Mouse (Mus musculus) bone marrow macrophage, adult 2 months (primary cell): Measurements from ENCODE around the gene Ctcfl.

Experiments used
- CTCF ChIP-seq: IDR thresholded peaks from 2 replicates; pipeline ENCODE4 v1.5.1; 2012; ENCODE audit warnings: low read depth, mild to moderate bottlenecking, low read length, moderate library complexity
- POLR2A ChIP-seq: IDR thresholded peaks from 2 replicates; pipeline ENCODE4 v1.6.1; 2012; ENCODE audit warnings: mild to moderate bottlenecking, low read depth, low read length, borderline replicate concordance

- TF ChIP-seq POLR2A (no peak), CTCF (no peak)
Measured at GRCm38 (mm10) chr2:173050604-173051382, 68.5 kb downstream of the Ctcfl start.
